Mouse (Mus musculus) MEL (cell line): ENCODE results near the gene Pifo. TPM values are rescaled to one million over a fixed set of nuclear protein-coding genes. Genes with fewer than 3 reads are reported as not detected.
A peak's percentile ranks its signal among the peaks of the same experiment; 100 is the strongest.

Experiments used
- DNase-seq: peaks from one replicate; pipeline ENCODE4 v3.0.0; 2011; ENCODE audit warnings: low read depth, low spot score
- H3K27ac ChIP-seq: 2 replicates; pipeline ENCODE4 v1.5.1; 2012; ENCODE audit warnings: low read depth, mild to moderate bottlenecking, control low read depth, low read length, moderate library complexity; ENCODE audit not compliant: control insufficient read depth
- H3K27me3 ChIP-seq, 2 experiments: fragments of 150-350 bp in 1 of 2; sonication (generic) in 1 of 2; 2 replicates each; pipeline ENCODE4 v1.6.1; 2012; ENCODE audit warnings: low read length in 2 of 2, mild to moderate bottlenecking in 2 of 2, improper control_type of control experiment in 1 of 2, moderate library complexity in 1 of 2; ENCODE audit not compliant: insufficient read depth in 2 of 2, control insufficient read depth in 1 of 2
- H3K36me3 ChIP-seq, 2 experiments: 2 replicates each; pipeline ENCODE4 v1.6.1; 2012 to 2014; ENCODE audit warnings: low read length in 2 of 2, improper control_type of control experiment in 1 of 2, inconsistent platforms in 1 of 2, mild to moderate bottlenecking in 1 of 2; ENCODE audit not compliant: insufficient read depth in 2 of 2, control insufficient read depth in 1 of 2
- H3K4me1 ChIP-seq, 2 experiments: fragments of 150-350 bp in 1 of 2; sonication (generic) in 1 of 2; 2 replicates each; pipeline ENCODE4 v1.6.1; 2012; ENCODE audit warnings: low read length in 2 of 2, improper control_type of control experiment in 1 of 2, mild to moderate bottlenecking in 1 of 2; ENCODE audit not compliant: insufficient read depth in 2 of 2, control insufficient read depth in 1 of 2
- H3K4me3 ChIP-seq, 2 experiments: fragments of 150-350 bp in 1 of 2; sonication (generic) in 1 of 2; 2 replicates each; pipeline ENCODE4 v1.5.1; 2012; ENCODE audit warnings: low read depth in 2 of 2, low read length in 2 of 2, mild to moderate bottlenecking in 2 of 2, moderate library complexity in 2 of 2, control low read depth in 1 of 2, improper control_type of control experiment in 1 of 2; ENCODE audit not compliant: control insufficient read depth in 1 of 2, insufficient read depth in 1 of 2
- H3K79me2 ChIP-seq: 2 replicates; pipeline ENCODE4 v1.6.1; 2012; ENCODE audit warnings: mild to moderate bottlenecking, low read length, moderate library complexity; ENCODE audit not compliant: control insufficient read depth, poor library complexity, insufficient read depth
- H3K9ac ChIP-seq: 2 replicates; pipeline ENCODE4 v1.6.1; 2012; ENCODE audit warnings: low read depth, mild to moderate bottlenecking, control low read depth, low read length, moderate library complexity; ENCODE audit not compliant: control insufficient read depth, poor library complexity, severe bottlenecking
- H3K9me3 ChIP-seq: fragments of 150-350 bp; sonication (generic); replicated peaks from 2 replicates; pipeline ENCODE4 v1.6.1; 2012; ENCODE audit warnings: mild to moderate bottlenecking, low read length, improper control_type of control experiment, moderate library complexity; ENCODE audit not compliant: insufficient read depth
- BHLHE40 ChIP-seq: IDR thresholded peaks from 2 replicates; pipeline ENCODE4 v1.6.1; 2012; ENCODE audit warnings: low read depth, mild to moderate bottlenecking, inconsistent platforms, low read length, improper control_type of control experiment, borderline replicate concordance
- CHD1 ChIP-seq: IDR thresholded peaks from 2 replicates; pipeline ENCODE4 v1.6.1; 2012; ENCODE audit warnings: low read depth, mild to moderate bottlenecking, inconsistent platforms, low read length, improper control_type of control experiment
- CTCF ChIP-seq, 3 experiments: IDR thresholded peaks in 2 of 3; conservative IDR thresholded peaks in 1 of 3; 2 replicates each; pipeline ENCODE4 v1.5.1; 2011 to 2012; ENCODE audit warnings: low read length in 3 of 3, low read depth in 2 of 3, mild to moderate bottlenecking in 2 of 3, improper control_type of control experiment in 1 of 3, inconsistent platforms in 1 of 3, mixed read lengths in 1 of 3, moderate library complexity in 1 of 3; ENCODE audit not compliant: control insufficient read depth in 1 of 3, insufficient read depth in 1 of 3, poor library complexity in 1 of 3, severe bottlenecking in 1 of 3
- E2F4 ChIP-seq: IDR thresholded peaks from 2 replicates; pipeline ENCODE4 v1.6.1; 2011; ENCODE audit warnings: low read depth, low read length, improper control_type of control experiment, borderline replicate concordance
- ELF1 ChIP-seq: IDR thresholded peaks from 2 replicates; pipeline ENCODE4 v1.6.1; 2014; ENCODE audit warnings: low read depth, mild to moderate bottlenecking, inconsistent platforms, low read length, improper control_type of control experiment, moderate library complexity
- EP300 ChIP-seq, 2 experiments: IDR thresholded peaks; 2 replicates each; pipeline ENCODE4 v1.6.1; 2011; ENCODE audit warnings: improper control_type of control experiment in 2 of 2, low read length in 2 of 2, low read depth in 1 of 2, mild to moderate bottlenecking in 1 of 2
- GABPA ChIP-seq: IDR thresholded peaks from 2 replicates; pipeline ENCODE4 v1.6.1; 2012; ENCODE audit warnings: low read depth, mild to moderate bottlenecking, inconsistent platforms, low read length, improper control_type of control experiment, moderate library complexity
- GATA1 ChIP-seq: IDR thresholded peaks from 2 replicates; pipeline ENCODE4 v1.6.1; 2011; ENCODE audit warnings: low read depth, low read length, improper control_type of control experiment
- JUND ChIP-seq: IDR thresholded peaks from 2 replicates; pipeline ENCODE4 v1.6.1; 2011; ENCODE audit warnings: low read depth, mild to moderate bottlenecking, improper control_type of control experiment, low read length
- KAT2A ChIP-seq: conservative IDR thresholded peaks from 2 replicates; pipeline ENCODE4 v1.6.1; 2012; ENCODE audit warnings: low read depth, low read length, improper control_type of control experiment, inconsistent platforms
- MAFK ChIP-seq: IDR thresholded peaks from 2 replicates; pipeline ENCODE4 v1.6.1; 2011; ENCODE audit warnings: low read depth, mild to moderate bottlenecking, low read length, improper control_type of control experiment, borderline replicate concordance
- MAX ChIP-seq: IDR thresholded peaks from 2 replicates; pipeline ENCODE4 v1.6.1; 2011; ENCODE audit warnings: low read length, improper control_type of control experiment
- MEF2A ChIP-seq: IDR thresholded peaks from 2 replicates; pipeline ENCODE4 v1.6.1; 2014; ENCODE audit warnings: low read depth, mild to moderate bottlenecking, inconsistent platforms, low read length, improper control_type of control experiment; ENCODE audit not compliant: poor library complexity, insufficient replicate concordance, severe bottlenecking; ENCODE audit errors: extremely low read depth
- MXI1 ChIP-seq: IDR thresholded peaks from 2 replicates; pipeline ENCODE4 v1.6.1; 2011; ENCODE audit warnings: mild to moderate bottlenecking, low read depth, low read length, improper control_type of control experiment
- MYB ChIP-seq: IDR thresholded peaks from 2 replicates; pipeline ENCODE4 v1.6.1; 2011; ENCODE audit warnings: mild to moderate bottlenecking, low read depth, low read length, improper control_type of control experiment
- MYC ChIP-seq: IDR thresholded peaks from 2 replicates; pipeline ENCODE4 v1.6.1; 2011; ENCODE audit warnings: low read depth, mild to moderate bottlenecking, low read length, improper control_type of control experiment, moderate library complexity
- NELFE ChIP-seq: IDR thresholded peaks from 2 replicates; pipeline ENCODE4 v1.6.1; 2011; ENCODE audit warnings: low read depth, low read length, improper control_type of control experiment
- NRF1 ChIP-seq: IDR thresholded peaks from 2 replicates; pipeline ENCODE4 v1.6.1; 2014; ENCODE audit warnings: low read depth, mild to moderate bottlenecking, inconsistent platforms, low read length, improper control_type of control experiment, moderate library complexity; ENCODE audit not compliant: poor library complexity, insufficient read depth, severe bottlenecking
- POLR2AphosphoS2 ChIP-seq: IDR thresholded peaks from 2 replicates; pipeline ENCODE4 v1.6.1; 2011; ENCODE audit warnings: low read length, improper control_type of control experiment
- RAD21 ChIP-seq: IDR thresholded peaks from 2 replicates; pipeline ENCODE4 v1.6.1; 2011; ENCODE audit warnings: mild to moderate bottlenecking, low read depth, low read length, improper control_type of control experiment
- RCOR1 ChIP-seq: IDR thresholded peaks from 2 replicates; pipeline ENCODE4 v1.6.1; 2012; ENCODE audit warnings: low read depth, mild to moderate bottlenecking, inconsistent platforms, low read length, improper control_type of control experiment
- SIN3A ChIP-seq: IDR thresholded peaks from 2 replicates; pipeline ENCODE4 v1.6.1; 2012; ENCODE audit warnings: low read length, improper control_type of control experiment, inconsistent platforms
- SMC3 ChIP-seq: IDR thresholded peaks from 2 replicates; pipeline ENCODE4 v1.6.1; 2011; ENCODE audit warnings: low read depth, low read length, improper control_type of control experiment
- TAL1 ChIP-seq: IDR thresholded peaks from 2 replicates; pipeline ENCODE4 v1.6.1; 2012; ENCODE audit warnings: mild to moderate bottlenecking, inconsistent platforms, low read length, moderate library complexity, mixed read lengths
- TBP ChIP-seq: IDR thresholded peaks from 2 replicates; pipeline ENCODE4 v1.8.0; 2011; ENCODE audit warnings: low read depth, low read length, improper control_type of control experiment
- TCF12 ChIP-seq: IDR thresholded peaks from 2 replicates; pipeline ENCODE4 v1.6.1; 2014; ENCODE audit warnings: low read depth, mild to moderate bottlenecking, inconsistent platforms, low read length, improper control_type of control experiment, moderate library complexity
- USF2 ChIP-seq, 2 experiments: IDR thresholded peaks; 2 replicates each; pipeline ENCODE4 v1.6.1; 2011 to 2012; ENCODE audit warnings: improper control_type of control experiment in 2 of 2, low read length in 2 of 2, borderline replicate concordance in 1 of 2, inconsistent platforms in 1 of 2, low read depth in 1 of 2, mild to moderate bottlenecking in 1 of 2; ENCODE audit not compliant: insufficient read depth in 1 of 2
- ZC3H11A ChIP-seq: IDR thresholded peaks from 2 replicates; pipeline ENCODE4 v1.6.1; 2012; ENCODE audit warnings: low read depth, mild to moderate bottlenecking, inconsistent platforms, low read length, improper control_type of control experiment
- ZKSCAN1 ChIP-seq: IDR thresholded peaks from 2 replicates; pipeline ENCODE4 v1.6.1; 2012; ENCODE audit warnings: low read depth, mild to moderate bottlenecking, inconsistent platforms, low read length, improper control_type of control experiment, moderate library complexity
- ZNF384 ChIP-seq: IDR thresholded peaks from 2 replicates; pipeline ENCODE4 v1.6.1; 2012; ENCODE audit warnings: low read depth, mild to moderate bottlenecking, inconsistent platforms, low read length, improper control_type of control experiment
- polyA plus RNA-seq, 2 experiments: library from polyadenylated mRNA; stranded (reverse) in 1 of 2; unstranded in 1 of 2; fragments of >175 nt in 1 of 2; fragments of >200 nt in 1 of 2; gene quantifications; 2 replicates each; pipeline versions ENCODE4 v1.2.1 to v1.2.4; 2012; ENCODE audit warnings: low replicate concordance in 2 of 2, low read depth in 1 of 2; ENCODE audit not compliant: insufficient read length in 2 of 2, insufficient read depth in 1 of 2, missing spikeins in 1 of 2
- total RNA-seq: library from RNA; depleted of rRNA; stranded (reverse); fragments of 300-350 nt; gene quantifications from 2 replicates; pipeline ENCODE4 v1.2.3, GENCODE M21; 2012

The Pifo gene
- total and polyA plus RNA-seq, 3 experiments = not detected

- no peak overlapping the region for H3K4me3 ChIP-seq
- H3K36me3 ChIP-seq = no peaks in the 10 kb centered on the region; a peak in 1 of 4 replicates
- no peak overlapping the region for H3K9ac ChIP-seq
- H3K9me3 ChIP-seq = no peaks in the 10 kb centered on the region
- H3K27me3 ChIP-seq = no peaks in the 10 kb centered on the region; a peak in 1 of 4 replicates
- H3K4me1 ChIP-seq = no peaks in the 10 kb centered on the region; a peak in 2 of 4 replicates
- no peaks in the 10 kb centered on the region for H3K79me2 ChIP-seq
- peak; percentile 54 for DNase-seq
- TF ChIP-seq MYC = no peak
- TF ChIP-seq MXI1 = no peak
- TF ChIP-seq ZC3H11A = no peak
- TF ChIP-seq RAD21 = no peak
- TF ChIP-seq RCOR1 = no peak
- H3K27ac ChIP-seq = no peak overlapping the region
Measured at GRCm38 (mm10) chr3:105994730-105995129, 19.7 kb downstream of the Pifo start.

DNA sequence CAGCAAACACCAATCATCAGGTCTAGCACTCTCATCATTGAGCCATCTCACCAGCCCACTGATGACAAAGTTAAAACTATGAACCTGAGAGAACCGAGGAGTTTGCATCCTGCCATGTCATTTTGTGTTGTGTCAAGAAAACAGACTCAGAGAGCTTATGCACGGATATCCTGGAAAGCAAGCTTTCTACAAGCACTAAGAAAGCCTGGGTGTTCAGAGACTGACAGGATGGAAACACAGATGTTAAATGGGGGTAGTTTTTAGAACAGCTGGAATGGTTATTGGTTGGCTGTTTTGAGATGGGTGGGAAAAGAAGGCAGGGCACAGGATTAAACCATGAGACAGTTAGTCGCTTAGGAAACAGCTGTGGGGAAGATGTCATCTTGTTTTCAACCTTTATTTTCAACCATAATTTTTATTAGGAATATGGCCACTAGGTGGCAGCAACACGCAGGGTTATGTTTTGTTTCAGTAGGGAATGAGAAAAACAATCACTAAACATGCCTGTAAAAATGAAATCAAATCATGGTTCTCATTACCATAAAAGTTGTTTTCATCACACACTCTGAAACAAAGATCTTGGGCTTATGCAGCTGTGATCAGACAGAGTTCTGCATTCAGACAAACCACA lies 22.7 kb downstream of the Pifo start:
- no peaks in the 10 kb centered on the region for H3K79me2 ChIP-seq
- H3K4me1 ChIP-seq = no peaks in the 10 kb centered on the region; a peak in 1 of 4 replicates
- H3K9me3 ChIP-seq = no peaks in the 10 kb centered on the region
- no peak overlapping the region for H3K4me3 ChIP-seq
- no peaks in the 10 kb centered on the region; a peak in 1 of 4 replicates for H3K36me3 ChIP-seq
- peak; percentile 67 for DNase-seq
- H3K27me3 ChIP-seq = no peaks in the 10 kb centered on the region; a peak in 1 of 4 replicates
- no peak overlapping the region for H3K9ac ChIP-seq
- H3K27ac ChIP-seq = no peak overlapping the region
- TF ChIP-seq RCOR1 = no peak
- no peak for TF ChIP-seq MEF2A
- TF ChIP-seq MYB = no peak
- TF ChIP-seq SIN3A = peak; percentile 16; the same call in 1 of the 2 replicates
- peak; percentile 89 for TF ChIP-seq ZC3H11A
- TF ChIP-seq POLR2AphosphoS2 = no peak
- no peak for TF ChIP-seq MAFK
- TF ChIP-seq USF2 (IDR thresholded peaks at IDR 0.05; ENCODE audit: borderline replicate concordance in 1 of 2, insufficient read depth in 1 of 2, low read depth in 1 of 2, low read length in 2 of 2) = no peak
- no peak for TF ChIP-seq NRF1
- TF ChIP-seq SMC3 = peak; percentile 96
- TF ChIP-seq ELF1 = no peak
- no peak for TF ChIP-seq KAT2A
- no peak for TF ChIP-seq MYC
- TF ChIP-seq EP300 (IDR thresholded peaks at IDR 0.05; ENCODE audit: low read depth in 1 of 2, low read length in 2 of 2) = no peak
- TF ChIP-seq MAX = no peak
- TF ChIP-seq TCF12 = no peak
- no peak for TF ChIP-seq ZNF384
- TF ChIP-seq TBP = no peak
- TF ChIP-seq TAL1 = no peak
- TF ChIP-seq ZKSCAN1 = no peak
- TF ChIP-seq CTCF (IDR thresholded peaks at IDR 0.05 in 2 of 3, conservative IDR thresholded peaks at IDR 0.05 in 1 of 3; ENCODE audit: control insufficient read depth in 1 of 3, insufficient read depth in 1 of 3, low read depth in 2 of 3, low read length in 3 of 3, poor library complexity in 1 of 3, severe bottlenecking in 1 of 3) = peak in 2 of 3 experiments; percentile 52 to 88; a peak in 4 of 6 replicates
- TF ChIP-seq NELFE = no peak
- TF ChIP-seq GATA1 = no peak
- no peak for TF ChIP-seq CHD1
- no peak for TF ChIP-seq MXI1
- no peak for TF ChIP-seq BHLHE40
- TF ChIP-seq GABPA = no peak
- no peak for TF ChIP-seq JUND
- peak; percentile 96 for TF ChIP-seq RAD21
- TF ChIP-seq E2F4 = no peak
